Mouse (Mus musculus) R1 (cell line): Measurements from ENCODE around the gene Trmt5.

Source experiments
- DNase-seq: peaks from one replicate; pipeline ENCODE4 v3.0.0-alpha.2; 2018; ENCODE audit warnings: low read depth, low spot score

Gene Trmt5

DNA sequence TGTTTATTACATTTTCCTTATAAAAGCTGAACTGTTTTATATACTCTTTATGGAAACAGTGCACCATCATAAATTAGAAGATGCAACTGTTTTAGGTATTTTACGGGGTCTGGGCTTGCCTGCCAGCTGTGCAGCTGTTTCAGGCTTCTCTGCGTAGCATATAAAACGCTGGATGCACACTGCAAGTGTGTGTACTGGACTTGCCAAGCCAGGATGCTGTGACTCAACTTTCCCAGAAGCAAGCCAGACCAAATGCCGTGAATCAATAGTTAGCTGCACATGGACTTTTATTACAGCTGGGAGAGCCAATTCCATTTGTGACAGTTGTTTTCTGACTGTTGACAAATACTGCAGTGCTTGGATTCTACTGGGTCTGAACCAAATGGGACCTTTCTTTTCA is 16.6 kb downstream of the Trmt5 start:
- DNase-seq = no peak

DNA sequence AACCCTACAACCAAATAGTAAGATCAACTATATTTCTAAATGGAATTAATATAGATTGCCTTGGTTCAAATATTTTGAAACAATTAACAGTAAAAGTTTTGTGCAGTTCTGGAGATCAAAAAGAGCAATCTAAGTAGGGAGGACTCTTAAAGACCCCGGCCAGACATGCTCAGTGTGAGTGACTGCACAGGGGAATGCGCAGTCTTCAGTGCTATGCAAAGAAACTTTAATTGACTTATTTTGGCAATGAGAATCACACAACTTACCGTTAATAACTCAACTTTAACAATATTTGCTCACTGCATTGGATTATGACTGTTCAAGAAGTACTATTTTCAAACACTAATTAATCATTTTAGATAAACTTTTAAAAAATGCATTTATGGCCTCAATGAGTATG is 17.0 kb downstream of the Trmt5 start:
- no peak for DNase-seq

DNA sequence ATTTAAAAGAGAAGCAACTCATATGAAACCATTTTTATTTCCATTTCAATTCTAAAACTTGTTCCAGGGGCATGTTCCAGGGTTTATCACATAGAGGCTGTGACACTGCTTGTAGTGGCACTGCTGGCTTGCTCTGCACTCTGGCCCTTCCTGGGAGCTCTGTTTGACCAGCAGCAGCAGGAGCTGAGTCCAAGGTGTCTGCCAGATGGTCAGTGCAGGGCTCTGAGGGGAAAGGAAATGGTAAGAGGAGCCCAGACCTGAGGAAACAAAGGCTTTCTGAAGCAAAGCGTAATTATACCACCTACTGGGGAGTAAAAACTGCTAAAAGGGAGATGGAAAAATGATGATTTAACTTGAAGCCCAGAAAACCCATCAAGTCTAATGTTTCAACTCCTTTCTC is 18.0 kb downstream of the Trmt5 start:
- DNase-seq = no peak

DNA sequence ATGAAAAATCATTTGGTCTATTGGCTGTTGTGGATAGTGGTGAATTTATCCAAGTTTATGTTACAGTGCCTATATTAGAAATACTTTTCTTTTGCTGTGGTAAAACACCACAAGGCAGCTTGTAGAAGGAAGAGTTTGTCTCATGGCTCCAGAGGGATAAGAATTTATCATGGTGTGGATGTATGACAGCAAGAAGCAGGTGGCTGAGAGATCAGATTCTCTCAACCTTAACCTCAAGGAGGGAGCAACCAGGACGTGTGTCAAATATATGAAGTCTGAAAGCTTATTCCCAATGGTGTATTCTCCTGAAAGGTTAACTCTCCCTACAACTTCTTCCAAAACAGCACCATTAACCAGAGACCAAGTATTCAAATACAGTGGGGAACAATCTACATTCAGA is 19.9 kb downstream of the Trmt5 start:
- DNase-seq = no peak

DNA sequence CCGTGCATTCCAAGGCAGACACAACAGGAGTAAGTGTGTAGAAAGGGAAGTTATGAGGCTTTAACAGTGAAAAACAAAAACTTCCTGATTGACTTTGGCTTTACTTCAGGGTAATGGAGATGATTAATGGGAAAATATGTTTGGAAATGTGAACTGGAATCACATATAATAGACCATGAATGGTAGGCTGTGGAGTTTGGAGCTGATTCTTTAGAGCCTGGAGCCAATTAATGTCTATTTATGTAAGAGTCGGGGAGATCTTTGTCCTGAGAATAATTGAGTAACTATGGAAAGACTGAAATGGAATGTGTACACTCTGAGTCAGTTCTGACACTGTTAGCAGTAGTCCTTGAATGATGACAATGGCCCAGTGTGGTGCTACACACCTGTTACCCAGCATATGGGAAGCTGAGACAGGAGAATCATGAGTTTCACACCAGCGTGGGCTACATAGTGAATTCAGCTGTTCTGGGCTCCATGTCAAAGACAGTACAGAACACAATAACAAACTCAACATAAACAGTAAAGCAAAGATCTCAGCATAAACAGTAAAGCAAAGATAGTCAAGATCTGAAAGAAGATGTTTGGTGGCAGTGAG is 21.0 kb downstream of the Trmt5 start:
- DNase-seq = no peak

DNA sequence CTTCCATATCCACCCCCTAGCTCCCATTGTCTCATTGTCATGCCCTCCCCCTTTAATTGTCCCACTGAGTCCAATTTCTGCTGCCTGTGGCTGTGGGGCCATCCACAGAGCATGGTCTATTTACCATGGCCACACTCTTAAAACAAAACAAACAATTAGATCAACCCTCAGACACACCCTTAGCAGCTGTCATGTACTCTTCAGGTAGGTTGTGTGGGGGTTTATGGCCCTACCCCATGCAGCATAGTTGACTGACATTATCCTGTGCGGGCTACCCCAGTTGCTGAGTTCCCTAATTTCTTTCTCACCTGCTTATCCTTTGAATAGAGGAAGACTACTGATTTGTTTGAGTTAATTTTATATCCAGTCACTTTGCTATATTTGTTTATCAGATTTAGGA is 26.2 kb downstream of the Trmt5 start:
- no peak for DNase-seq

DNA sequence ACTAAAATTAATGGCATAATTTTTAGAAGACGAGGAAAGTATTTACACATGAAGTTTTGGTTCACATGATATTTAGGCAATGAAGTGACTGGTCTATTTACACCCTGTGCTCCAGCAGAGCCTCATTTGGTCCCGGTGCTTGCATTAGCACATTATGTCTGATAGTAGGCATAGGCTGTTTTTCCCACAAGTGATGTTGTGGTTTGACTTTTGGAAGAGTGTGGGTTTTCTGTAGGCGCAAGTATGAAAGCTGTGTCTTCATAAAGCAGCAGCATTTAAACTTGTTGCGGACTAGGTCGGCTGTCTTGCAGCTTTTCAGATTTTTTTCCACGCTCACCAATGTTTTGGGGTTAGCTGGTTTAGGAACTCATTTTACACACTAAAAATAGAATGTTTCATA is 27.2 kb downstream of the Trmt5 start:
- DNase-seq = no peak

DNA sequence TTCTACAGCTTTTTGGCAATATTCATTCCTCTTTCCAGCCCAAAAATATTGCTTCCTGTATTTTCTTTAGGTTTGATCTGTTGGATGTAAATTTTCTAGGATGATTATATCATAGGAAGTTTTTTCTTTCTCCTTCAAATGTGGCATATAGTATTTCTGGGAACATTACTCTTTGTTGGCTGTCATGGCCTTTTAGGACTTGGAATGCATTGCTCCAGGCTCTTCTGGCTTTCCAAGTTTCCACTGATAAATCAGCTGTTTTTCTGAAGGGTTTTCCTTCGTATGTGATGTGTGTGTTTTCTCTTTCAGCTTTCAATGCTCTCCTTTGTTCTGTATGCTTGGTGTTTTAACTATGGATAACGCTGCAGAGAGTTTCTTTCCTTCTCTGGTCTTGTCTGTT is 31.5 kb downstream of the Trmt5 start:
- DNase-seq = no peak

DNA sequence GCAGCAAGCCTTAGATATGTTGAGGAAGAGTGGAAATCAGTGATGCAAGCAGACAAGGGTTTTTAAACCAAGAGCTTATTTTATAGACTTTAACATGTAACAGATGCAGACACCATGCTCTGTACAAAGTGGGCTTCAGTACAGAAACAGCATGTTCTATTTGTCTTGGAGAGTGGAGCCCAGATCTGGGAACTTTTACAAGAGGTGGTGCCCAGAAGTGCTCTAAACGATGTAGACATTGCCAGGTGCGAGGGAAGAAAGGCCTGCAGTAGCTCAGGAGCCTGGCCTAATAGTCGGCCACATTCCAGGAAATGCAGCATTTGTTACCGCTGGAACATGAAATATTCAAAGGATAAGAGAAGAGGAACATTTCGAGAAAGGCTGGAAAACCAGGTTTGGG is 40.8 kb downstream of the Trmt5 start:
- no peak for DNase-seq

DNA sequence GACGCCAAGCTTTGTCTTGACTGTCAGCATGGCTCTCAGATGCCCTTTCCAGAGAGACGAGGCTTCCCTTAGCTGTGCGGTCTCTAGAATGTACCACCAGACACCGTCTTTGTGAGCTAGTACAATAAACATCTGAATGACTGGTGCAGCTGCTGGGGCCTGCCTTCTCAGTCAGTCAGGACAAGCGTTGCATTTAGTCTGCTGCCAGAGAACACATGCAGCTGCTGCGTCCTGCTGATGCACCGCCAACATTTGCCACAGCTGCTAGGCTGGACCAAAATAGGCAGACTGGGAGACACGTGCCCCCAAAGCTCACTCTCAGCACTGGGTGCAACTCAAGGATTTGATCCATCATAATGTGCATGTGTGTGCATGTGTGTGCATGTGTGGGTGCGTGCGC is 44.5 kb downstream of the Trmt5 start:
- DNase-seq = peak; percentile 19

DNA sequence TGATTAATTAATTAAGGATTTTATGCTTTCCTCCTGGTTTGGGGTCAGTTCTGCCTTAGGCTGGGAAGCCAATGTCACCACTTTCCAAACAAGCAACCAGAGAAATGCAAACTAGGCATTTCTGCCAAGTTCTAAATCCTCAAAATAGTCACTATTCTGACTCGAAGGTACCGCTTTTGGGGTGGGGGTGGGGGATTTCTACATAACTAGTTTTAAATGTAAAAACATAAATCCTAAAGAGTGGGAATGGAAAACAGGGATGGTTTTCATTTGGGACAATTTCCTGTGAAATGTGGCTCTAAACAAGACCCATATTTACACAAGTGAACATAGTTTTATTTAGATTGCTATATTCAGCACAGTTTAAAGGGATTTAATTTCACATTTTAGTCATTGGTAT is 53.9 kb downstream of the Trmt5 start:
- DNase-seq = no peak

DNA sequence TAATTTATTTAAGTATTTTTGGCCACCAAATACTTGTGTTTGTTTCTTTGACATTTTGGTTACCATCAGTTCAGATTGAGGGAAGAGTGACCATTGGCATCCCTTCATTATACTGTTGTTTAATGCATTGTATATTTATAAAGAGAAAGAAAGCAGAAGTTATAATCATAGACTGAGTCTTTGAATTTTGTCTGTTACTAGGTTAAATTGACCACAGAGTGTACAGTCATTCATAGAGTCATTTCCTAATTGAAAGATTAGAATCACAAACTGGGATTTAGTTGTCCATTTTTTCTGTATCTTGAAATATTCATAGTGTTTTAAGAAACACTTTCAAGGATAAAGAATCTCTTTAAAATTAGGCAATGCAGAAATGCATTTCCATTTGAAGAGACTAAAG is 55.0 kb downstream of the Trmt5 start:
- no peak for DNase-seq

DNA sequence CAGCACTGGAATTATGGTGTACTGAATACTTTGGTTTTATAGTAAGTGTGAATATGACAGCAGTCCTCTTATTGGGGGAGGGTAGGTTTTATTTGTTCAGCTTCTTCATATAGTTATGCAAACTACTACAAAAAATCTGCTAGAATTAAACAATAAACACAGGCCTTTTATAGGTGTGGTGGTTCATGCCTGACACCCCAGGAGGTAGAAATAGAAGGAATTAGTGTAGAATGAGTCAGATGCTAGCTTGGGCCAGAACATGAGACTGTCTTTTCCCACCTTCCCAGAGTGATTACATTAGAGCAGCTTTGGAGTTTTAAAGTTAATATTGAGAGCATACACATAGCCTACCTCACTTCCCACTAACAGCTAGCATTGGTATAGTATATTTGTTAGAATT is 56.3 kb downstream of the Trmt5 start:
- no peak for DNase-seq
